Comparison of ENCODE assay signal across 8 mouse cellular contexts in genomic region chr7:25620101-25620500, GRCm38 (mm10). TPM values are rescaled to one million over a fixed set of nuclear protein-coding genes. Genes with fewer than 3 reads are reported as not detected.
A peak's percentile ranks its signal among the peaks of the same experiment; 100 is the strongest.
DNase-seq lines count a peak whose midpoint lies in the region; ATAC-seq and TF ChIP-seq lines count a peak whose summit lies in the region.

No protein-coding gene starts in this region.

- no peaks in the 10 kb centered on the region for H3K27me3 ChIP-seq in heart, adult 2 months (ENCODE audit: control insufficient read depth, insufficient read depth, low read length)
- H3K27me3 ChIP-seq in limb, embryonic 12.5 days, result no peaks in the 10 kb centered on the region

- peak overlapping the region; percentile 96; the same call in 1 of the 2 replicates for H3K27ac ChIP-seq in heart, adult 2 months
- H3K27ac ChIP-seq in limb, embryonic 12.5 days, result no peak overlapping the region

- H3K4me3 ChIP-seq in heart, adult 2 months, result peak overlapping the region; percentile 72
- peak overlapping the region; percentile 65 for H3K4me3 ChIP-seq in limb, embryonic 12.5 days (replicated peaks)

- peak overlapping the region; percentile 63 for H3K4me2 ChIP-seq in limb, embryonic 12.5 days

- no peaks in the 10 kb centered on the region for H3K36me3 ChIP-seq in heart, adult 2 months (ENCODE audit: control insufficient read depth, insufficient read depth, low read length)
- peaks cover 43% of the 10 kb centered on the region for H3K36me3 ChIP-seq in limb, embryonic 12.5 days

- TF ChIP-seq EP300 in heart, adult 2 months (IDR thresholded peaks at IDR 0.05; ENCODE audit: insufficient read depth, low read depth, low read length), result no peak

- no peaks in the 10 kb centered on the region for H3K79me2 ChIP-seq in heart, adult 2 months (replicated peaks; ENCODE audit: control insufficient read depth, insufficient read depth, low read length)

- peak in 1 of 2 experiments; percentile 17 for DNase-seq in heart, adult 2 months
- DNase-seq in heart, postnatal 25 days (ENCODE audit: low spot score), result no peak
- peak; percentile 18 for DNase-seq in urinary bladder, adult 2 months (ENCODE audit: low spot score)
- DNase-seq in urinary bladder, postnatal 14 days (ENCODE audit: low spot score), result no peak
- DNase-seq in testis, postnatal 10 days (ENCODE audit: low spot score), result peak; percentile 36
- no peak for DNase-seq in layer of hippocampus, postnatal 25 days (ENCODE audit: extremely low spot score in 1 of 2, low spot score in 1 of 2)
- DNase-seq in spleen, adult 18-20 months, result no peak

- no peaks in the 10 kb centered on the region for H3K9me3 ChIP-seq in limb, embryonic 12.5 days

- H3K9ac ChIP-seq in heart, adult 2 months (ENCODE audit: low read depth, low read length), result no peak overlapping the region
- H3K9ac ChIP-seq in limb, embryonic 12.5 days (replicated peaks), result no peak overlapping the region

- WGBS in heart, adult 2 months, result 95% methylated on average over 5 of the region's 5 CpGs
- 92% methylated on average over 5 of the region's 5 CpGs for WGBS in limb, embryonic 12.5 days

- TF ChIP-seq POLR2A in heart, adult 2 months (IDR thresholded peaks at IDR 0.05; ENCODE audit: insufficient read depth, low read depth, low read length), result no peak

- no peak for ATAC-seq in limb, embryonic 12.5 days (ENCODE audit: insufficient number of reproducible peaks, insufficient read depth, low FRiP score, low TSS enrichment, low read depth)

- H3K4me1 ChIP-seq in heart, adult 2 months (ENCODE audit: control insufficient read depth, insufficient read depth, low read length), result peaks cover 1% of the 10 kb centered on the region; the same call in 1 of the 2 replicates
- H3K4me1 ChIP-seq in limb, embryonic 12.5 days (replicated peaks), result peaks cover 7% of the 10 kb centered on the region; the same call in 1 of the 2 replicates

- no peak for TF ChIP-seq CTCF in heart, adult 2 months (IDR thresholded peaks at IDR 0.05)

- intact Hi-C loops in heart, adult 2 months (cut with DNase I), result no loop called here
- intact Hi-C loops in heart, postnatal 25 days (cut with DNase I), result loop anchor here (5.0 kb wide), 1 partner anchor 37 kb away; the partner anchor contains the start of genes Bckdha and Exosc5

RNA-seq across cellular contexts. Expression of gene Dmac2, which starts 0.9 kb away (rescaled TPM):
- 10 to 100 TPM; 52.2 to 61.8 TPM for total RNA-seq in heart, adult 2 months (2021)
- 83.8 and 85.2 TPM in 2 replicates for polyA plus RNA-seq in heart, adult 2 months (2012; rRNA removed)
- 10 to 100 TPM; 60.4 to 65.0 TPM for total RNA-seq in heart, postnatal 25 days (2021)
- 38.9 and 44.1 TPM in 2 replicates for polyA plus RNA-seq in urinary bladder, adult 2 months (2012; rRNA removed)
- polyA plus RNA-seq in limb, embryonic 12.5 days (2016; fragmentation: Nextera tagmentation; extraction: Ambion mirVana), result 34.8 and 37.8 TPM in 2 replicates
- 10 to 100 TPM; 48.7 to 54.5 TPM for total RNA-seq in layer of hippocampus, postnatal 25 days (2021)

RNA-seq across cellular contexts. Expression of gene Erich4, which starts 4.4 kb away (rescaled TPM):
- under 1 TPM in 1 of 2 experiments, not detected in 1; 0.47 TPM for total RNA-seq in heart, adult 2 months (2021)
- polyA plus RNA-seq in heart, adult 2 months (2012; rRNA removed), result not detected in 2 replicates
- total RNA-seq in heart, postnatal 25 days (2021), result under 1 TPM in 1 of 2 experiments, not detected in 1; 0.29 TPM
- polyA plus RNA-seq in urinary bladder, adult 2 months (2012; rRNA removed), result not detected in 2 replicates
- polyA plus RNA-seq in limb, embryonic 12.5 days (2016; fragmentation: Nextera tagmentation; extraction: Ambion mirVana), result not detected in 2 replicates
- under 1 TPM in 1 of 2 experiments, not detected in 1; 0.39 TPM for total RNA-seq in layer of hippocampus, postnatal 25 days (2021)

RNA-seq across cellular contexts. Expression of gene B3gnt8, which starts 6.4 kb away (rescaled TPM):
- total RNA-seq in heart, adult 2 months (2021), result 1 to 10 TPM; 2.3 to 3.8 TPM
- 4.7 and 6.4 TPM in 2 replicates for polyA plus RNA-seq in heart, adult 2 months (2012; rRNA removed)
- total RNA-seq in heart, postnatal 25 days (2021), result 1 to 10 TPM; 2.3 to 4.2 TPM
- polyA plus RNA-seq in urinary bladder, adult 2 months (2012; rRNA removed), result 13.2 and 14.1 TPM in 2 replicates
- 2.7 and 2.8 TPM in 2 replicates for polyA plus RNA-seq in limb, embryonic 12.5 days (2016; fragmentation: Nextera tagmentation; extraction: Ambion mirVana)
- 1 to 10 TPM; 2.0 to 2.3 TPM for total RNA-seq in layer of hippocampus, postnatal 25 days (2021)

RNA-seq across cellular contexts. Expression of gene Bckdha, which starts 38.7 kb away (rescaled TPM):
- 100 to 1,000 TPM; 225 to 312 TPM for total RNA-seq in heart, adult 2 months (2021)
- polyA plus RNA-seq in heart, adult 2 months (2012; rRNA removed), result 490 and 545 TPM in 2 replicates
- 100 to 1,000 TPM; 184 to 199 TPM for total RNA-seq in heart, postnatal 25 days (2021)
- 90.1 and 102 TPM in 2 replicates for polyA plus RNA-seq in urinary bladder, adult 2 months (2012; rRNA removed)
- 57.5 and 61.3 TPM in 2 replicates for polyA plus RNA-seq in limb, embryonic 12.5 days (2016; fragmentation: Nextera tagmentation; extraction: Ambion mirVana)
- total RNA-seq in layer of hippocampus, postnatal 25 days (2021), result 10 to 100 TPM; 40.1 to 45.5 TPM

RNA-seq across cellular contexts. Expression of gene Exosc5, which starts 38.9 kb away (rescaled TPM):
- 10 to 100 TPM; 16.6 to 20.5 TPM for total RNA-seq in heart, adult 2 months (2021)
- 21.0 and 23.5 TPM in 2 replicates for polyA plus RNA-seq in heart, adult 2 months (2012; rRNA removed)
- 10 to 100 TPM; 16.0 to 16.3 TPM for total RNA-seq in heart, postnatal 25 days (2021)
- 50.4 and 64.6 TPM in 2 replicates for polyA plus RNA-seq in urinary bladder, adult 2 months (2012; rRNA removed)
- 74.1 and 74.2 TPM in 2 replicates for polyA plus RNA-seq in limb, embryonic 12.5 days (2016; fragmentation: Nextera tagmentation; extraction: Ambion mirVana)
- 10 to 100 TPM; 26.4 to 30.5 TPM for total RNA-seq in layer of hippocampus, postnatal 25 days (2021)

Comparison
In these comparisons a context has a peak if more than half of its experiments do, and no peak if none do; other contexts are left out.
1. DNase-seq: peak in urinary bladder, adult 2 months (single experiment) and testis, postnatal 10 days (single experiment); none in heart, postnatal 25 days (single experiment), urinary bladder, postnatal 14 days (single experiment), layer of hippocampus, postnatal 25 days (0 of 2) and spleen, adult 18-20 months (0 of 2).